Mouse (Mus musculus) natural killer cell, adult 2 months (primary cell): Measurements from ENCODE around the gene Nphp4.

Experiments used
- DNase-seq, 2 experiments: peaks; one replicate each; pipeline ENCODE4 v3.0.0; 2022; ENCODE audit warnings: low spot score in 2 of 2

Gene Nphp4

DNA sequence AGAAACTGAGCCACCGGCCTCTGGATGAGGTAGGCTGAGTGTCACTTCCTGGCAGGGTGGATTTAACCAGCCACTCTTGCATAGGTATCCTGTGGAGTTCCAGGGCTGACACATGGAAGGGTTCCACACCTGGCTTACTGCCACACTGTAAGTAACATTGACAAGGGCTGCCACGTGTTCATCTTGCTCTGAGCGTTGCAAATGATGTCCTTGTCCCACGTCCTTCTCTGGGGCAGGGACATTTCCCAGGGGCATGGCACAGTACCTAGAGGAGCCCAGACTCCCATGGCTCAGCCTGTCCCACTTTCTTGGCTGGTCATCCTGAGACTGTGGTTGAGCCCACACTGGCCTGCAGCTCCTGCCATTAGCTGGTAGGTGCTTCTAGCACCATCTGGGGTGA is 91.5 kb downstream of the Nphp4 start:
- no peak for DNase-seq

DNA sequence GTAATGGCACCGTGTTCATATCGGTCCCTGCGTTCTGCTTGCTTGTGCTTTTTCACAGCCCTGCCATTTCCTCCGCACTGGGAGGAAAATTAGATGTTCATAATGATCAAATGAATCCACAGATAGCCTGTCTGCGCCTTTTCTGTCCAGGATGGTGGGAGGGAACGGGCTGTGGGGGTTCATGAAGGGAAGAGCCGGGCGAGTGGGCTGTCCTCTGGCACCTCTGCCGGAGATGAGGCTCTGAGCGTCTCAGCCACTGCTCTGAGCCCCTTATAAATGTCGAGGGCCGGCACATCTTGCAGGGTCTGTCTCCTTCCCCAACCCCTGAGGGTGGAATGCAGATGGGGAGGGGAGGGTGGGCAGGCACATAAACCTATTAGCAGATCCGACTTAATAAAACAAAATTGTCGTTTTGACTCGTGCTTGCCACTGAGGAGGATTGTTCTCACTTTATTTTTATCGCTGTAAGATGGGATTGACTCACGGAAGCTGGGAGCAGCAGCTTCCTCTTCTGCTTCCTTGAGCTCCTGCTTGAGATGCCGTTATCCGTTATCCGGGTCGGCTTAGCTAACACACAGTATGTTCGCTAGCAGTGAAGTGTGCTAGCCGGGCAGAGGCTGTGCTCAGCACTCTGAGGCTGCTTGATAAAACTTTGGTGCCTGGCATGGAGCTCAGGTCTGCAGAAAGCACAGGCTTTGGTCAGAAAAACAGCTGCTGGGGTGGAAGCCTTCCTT is 92.3 kb downstream of the Nphp4 start:
- DNase-seq: no peak

DNA sequence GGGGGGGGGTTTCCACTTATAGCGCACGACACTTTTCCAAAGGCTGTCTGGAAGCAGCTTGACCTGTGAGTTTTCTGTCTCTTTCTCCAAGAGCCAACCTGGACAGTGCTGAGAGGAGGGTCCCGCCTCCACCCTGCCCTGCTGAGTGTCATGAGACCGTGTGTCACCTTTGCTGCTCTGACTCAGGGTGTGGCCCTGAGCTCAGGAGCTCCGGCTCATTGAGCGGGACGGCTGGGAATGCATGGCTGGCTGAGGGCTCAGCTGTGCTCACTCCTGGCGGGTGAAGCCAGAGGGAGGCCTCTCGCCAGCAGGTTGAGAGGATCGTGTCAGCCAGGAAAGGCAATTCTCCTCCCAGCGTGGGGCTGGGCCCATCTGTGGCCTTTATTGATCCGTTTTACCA is 97.8 kb downstream of the Nphp4 start:
- DNase-seq: no peak

DNA sequence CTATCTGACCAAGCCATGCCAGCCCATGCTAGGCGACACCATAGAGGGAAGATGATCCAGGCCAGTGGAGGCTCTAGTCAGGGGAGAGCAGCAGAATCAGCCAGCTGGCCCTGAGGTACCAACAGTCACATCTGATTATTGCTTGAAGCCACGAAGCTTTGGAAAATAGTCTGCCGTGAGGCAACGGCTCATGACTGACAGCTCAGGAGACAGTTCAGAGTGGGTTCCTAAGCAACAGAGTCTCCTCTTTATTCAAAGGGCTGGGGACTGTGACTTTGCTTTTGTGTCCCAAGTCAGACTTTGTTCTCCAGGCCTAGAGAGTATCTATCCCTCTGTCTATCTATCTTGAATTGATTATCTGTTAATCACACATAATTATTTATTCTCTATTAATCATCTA is 100.3 kb downstream of the Nphp4 start:
- DNase-seq: no peak

DNA sequence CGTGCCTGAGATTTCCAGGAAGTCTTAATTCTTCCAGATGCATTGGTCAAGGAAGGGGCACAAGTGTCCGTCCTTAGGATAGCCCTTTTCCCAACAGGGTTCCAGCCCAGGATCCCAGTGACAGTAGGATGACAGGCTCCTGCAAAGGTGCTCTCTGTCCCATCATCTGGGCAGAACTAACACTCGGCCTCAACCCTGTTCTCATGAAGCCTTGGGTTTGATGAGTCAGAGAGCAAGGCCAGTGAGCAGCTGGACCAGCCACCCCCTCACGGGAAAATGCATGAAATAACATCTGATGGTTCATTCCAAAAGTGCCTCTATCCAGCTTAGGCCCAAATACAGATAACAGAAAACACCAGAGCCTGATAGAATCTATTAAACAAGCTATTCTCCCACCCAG is 103.5 kb downstream of the Nphp4 start:
- DNase-seq: no peak

DNA sequence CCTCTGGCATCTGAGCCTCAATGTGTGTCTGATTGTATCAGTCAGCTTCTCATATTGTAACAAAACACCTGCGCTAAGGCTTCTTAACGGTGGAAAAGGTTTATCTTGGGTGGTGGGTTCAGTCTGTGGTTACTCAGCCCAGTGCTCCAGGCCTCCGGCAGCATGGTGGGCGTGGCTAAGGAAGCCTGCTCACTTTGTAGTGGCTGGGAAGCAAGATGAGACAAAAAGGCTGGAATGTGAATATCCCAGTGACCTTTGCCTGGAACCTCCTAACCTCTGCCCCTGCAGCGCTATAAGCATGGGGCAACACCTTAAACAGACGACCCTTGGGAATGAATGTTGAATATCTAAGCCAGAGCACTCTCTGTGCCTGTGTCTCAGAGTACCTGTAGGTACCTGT is 105.7 kb downstream of the Nphp4 start:
- no peak for DNase-seq

DNA sequence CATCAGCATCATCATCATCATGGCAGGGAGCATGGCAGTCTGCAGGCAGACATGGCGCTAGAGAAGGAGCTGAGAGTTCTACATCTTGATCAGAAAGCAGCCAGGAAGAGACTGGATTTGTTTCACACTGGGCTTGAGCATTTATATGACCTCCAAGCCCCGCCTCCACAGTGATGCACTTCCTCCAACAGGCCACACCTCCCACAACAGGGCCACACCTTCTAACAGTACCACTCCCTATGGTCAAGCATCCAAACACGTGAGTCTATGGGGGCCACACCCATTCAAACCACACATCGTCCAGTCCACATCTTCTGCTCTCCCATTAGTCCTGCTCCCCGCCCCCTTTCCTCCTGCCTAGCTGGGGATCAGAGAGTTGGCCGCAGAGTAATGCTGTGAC is 107.1 kb downstream of the Nphp4 start:
- no peak for DNase-seq

DNA sequence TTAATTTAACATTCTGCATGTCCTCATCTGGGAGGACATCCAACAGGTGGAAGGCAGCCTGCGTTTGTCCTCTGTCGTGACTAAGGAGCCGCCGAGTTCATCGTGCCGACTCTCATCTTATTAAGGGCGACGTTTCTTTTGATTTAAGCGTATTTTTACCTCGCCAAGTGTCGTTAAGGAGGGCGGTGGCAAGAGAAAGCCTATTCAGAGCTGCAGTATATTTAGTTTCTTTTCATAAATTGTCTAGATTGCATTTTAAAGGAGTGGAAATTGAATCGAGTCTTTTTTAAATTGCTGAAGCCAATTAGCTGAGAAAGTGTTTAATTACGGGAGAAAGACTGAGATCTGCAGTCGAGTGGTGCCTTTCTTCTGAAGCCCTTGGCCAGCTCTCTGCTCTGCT is 109.0 kb downstream of the Nphp4 start:
- no peak for DNase-seq

DNA sequence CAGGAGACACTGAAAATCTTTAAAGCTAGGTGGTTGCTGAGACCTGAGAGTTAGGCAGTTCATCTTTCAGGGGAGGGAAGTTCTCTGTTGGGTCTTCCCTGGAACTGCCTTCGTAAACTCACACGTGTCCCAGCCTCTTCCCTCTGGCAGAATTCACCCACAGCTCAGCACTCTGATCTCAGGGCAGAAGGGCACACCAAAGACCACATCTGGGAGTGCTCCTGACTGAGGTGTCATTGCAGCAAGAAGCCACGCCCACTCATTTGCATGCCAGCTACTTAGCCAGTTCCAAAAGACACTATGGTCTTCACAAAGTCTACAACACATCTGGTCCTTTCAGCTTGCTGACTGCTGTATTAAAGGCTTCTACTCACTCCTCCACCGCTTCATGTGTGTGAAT is 109.7 kb downstream of the Nphp4 start:
- DNase-seq: no peak

DNA sequence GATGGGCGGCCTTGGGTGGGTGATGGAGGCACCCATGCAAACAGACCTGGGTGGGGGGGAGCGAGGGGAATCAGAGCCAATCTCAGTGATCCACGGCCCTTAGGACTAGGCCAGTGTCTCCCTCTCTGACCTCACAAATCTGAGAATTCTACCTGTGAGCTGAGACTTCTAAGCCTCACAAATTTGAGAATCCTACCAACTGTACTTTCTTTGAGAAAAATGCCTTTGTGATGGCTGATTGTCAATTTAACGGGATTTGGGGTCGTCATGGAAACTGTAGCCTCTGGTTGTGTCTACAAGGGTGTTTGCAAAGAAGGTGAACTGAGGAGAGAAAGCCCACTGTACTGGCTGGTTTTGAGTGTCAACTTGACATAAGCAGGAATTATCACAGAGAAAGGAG is 127.8 kb downstream of the Nphp4 start:
- no peak for DNase-seq

DNA sequence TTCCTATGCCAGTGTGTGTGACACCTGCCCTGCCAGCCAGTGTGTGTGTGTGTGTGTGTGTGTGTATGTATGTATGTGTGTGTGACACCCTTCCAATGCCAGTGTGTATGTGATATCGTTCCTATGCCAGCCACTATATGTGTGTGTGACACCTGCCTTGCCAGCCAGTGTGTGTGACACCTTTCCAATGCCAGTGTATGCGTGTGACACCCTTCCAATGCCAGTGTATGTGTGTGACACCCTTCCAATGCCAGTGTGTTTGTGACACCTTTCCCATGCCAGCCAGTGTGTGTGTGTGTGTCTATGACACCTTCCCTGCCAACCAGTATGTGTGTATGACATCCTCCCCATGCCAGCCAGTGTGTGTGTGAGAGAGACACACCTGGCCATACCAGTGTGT is 132.7 kb downstream of the Nphp4 start:
- no peak for DNase-seq

DNA sequence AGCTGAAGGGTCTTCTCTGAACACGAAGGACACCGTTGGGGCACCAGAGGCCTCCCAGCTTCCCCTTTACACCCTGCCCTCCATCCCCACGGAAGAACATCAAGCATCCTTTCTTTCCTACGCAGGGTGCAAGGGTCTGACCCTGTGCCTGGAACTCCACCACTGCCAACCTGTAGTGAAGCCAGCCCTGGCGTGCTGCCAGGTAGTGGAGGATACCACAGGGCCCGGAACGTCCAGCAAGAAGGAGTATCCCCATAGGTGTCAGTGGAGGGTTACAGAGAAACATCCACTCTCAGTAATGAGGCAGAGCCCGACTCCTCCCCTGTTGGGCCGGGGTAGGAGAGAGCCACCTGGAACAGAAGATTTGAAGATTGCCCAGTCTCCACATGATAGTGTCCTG is 133.5 kb downstream of the Nphp4 start:
- DNase-seq: no peak
